Mouse (Mus musculus) forebrain, postnatal 0 days (tissue): ENCODE data around the gene Cntn5. TPM values are rescaled to one million over a fixed set of nuclear protein-coding genes. Genes with fewer than 3 reads are reported as not detected.

Experiments
- ATAC-seq: fragments of 200-750 bp; cut with Nextera tagmentation; 2 replicates; pipeline ENCODE4 v1.8.0; 2017; ENCODE audit warnings: mild to moderate bottlenecking, moderate library complexity
- DNase-seq: peaks from one replicate; pipeline ENCODE4 v3.0.0-alpha.2; 2015
- H3K27ac ChIP-seq: fragments of 300-500 bp; sonication (generic); 2 replicates; pipeline ENCODE4 v1.5.1; 2014; ENCODE audit warnings: low read depth, mild to moderate bottlenecking, antibody characterized with exemption, low read length, moderate library complexity, mixed read lengths
- H3K27me3 ChIP-seq: fragments of 300-500 bp; sonication (generic); 2 replicates; pipeline ENCODE4 v1.6.1; 2014; ENCODE audit warnings: mild to moderate bottlenecking, low read length, mixed read lengths; ENCODE audit not compliant: insufficient read depth
- H3K36me3 ChIP-seq: fragments of 300-500 bp; sonication (generic); 2 replicates; pipeline ENCODE4 v1.6.1; 2014; ENCODE audit warnings: mild to moderate bottlenecking, moderate library complexity; ENCODE audit not compliant: insufficient read depth
- H3K4me1 ChIP-seq: fragments of 300-500 bp; sonication (generic); 2 replicates; pipeline ENCODE4 v1.6.1; 2014; ENCODE audit warnings: antibody characterized with exemption; ENCODE audit not compliant: insufficient read depth
- H3K4me2 ChIP-seq: fragments of 300-500 bp; sonication (generic); 2 replicates; pipeline ENCODE4 v1.6.1; 2014; ENCODE audit warnings: low read depth, mild to moderate bottlenecking, moderate library complexity
- H3K4me3 ChIP-seq: fragments of 300-500 bp; sonication (generic); 2 replicates; pipeline ENCODE4 v1.5.1; 2014; ENCODE audit warnings: low read depth, low read length, mixed read lengths
- H3K9ac ChIP-seq: fragments of 300-500 bp; sonication (generic); 2 replicates; pipeline ENCODE4 v1.6.1; 2014; ENCODE audit warnings: mild to moderate bottlenecking
- H3K9me3 ChIP-seq: fragments of 300-500 bp; sonication (generic); 2 replicates; pipeline ENCODE4 v1.6.1; 2016; ENCODE audit warnings: low read length
- CTCF ChIP-seq: sonication (generic); IDR thresholded peaks from 2 replicates; pipeline ENCODE4 v1.5.1; 2016; ENCODE audit warnings: antibody characterized with exemption, control low read depth, low read depth
- WGBS: fragments of 180-500 bp; shearing (Covaris S2); extraction: QIAGEN DNeasy Blood & Tissue Kit; methylation state at CpG from one replicate; pipeline ENCODE4 v1.1.7; 2014; 5-methylcytosine and 5-hydroxymethylcytosine counted together
- polyA plus RNA-seq: library from polyadenylated mRNA; unstranded; fragments of >200 nt; fragmentation: Nextera tagmentation; extraction: Ambion mirVana; gene quantifications from 2 replicates; pipeline ENCODE4 v1.2.1, GENCODE M21; 2015
- total RNA-seq: library from RNA; depleted of rRNA; stranded (reverse); fragments of >200 nt; gene quantifications from 2 replicates; pipeline ENCODE4 v1.2.3, GENCODE M21; 2014

Cntn5 gene
- total and polyA plus RNA-seq, 2 experiments from 2014 or later, result 15.5 to 25.9 TPM

GRCm38 (mm10) chr9:9965370-9965769 is 939.2 kb downstream of the Cntn5 start:
- Histone ChIP-seq H3K9ac (no peak overlapping the region), H3K4me3 (no peak overlapping the region), H3K27ac (no peak overlapping the region), H3K9me3 (no peaks in the 10 kb centered on the region), H3K27me3 (no peaks in the 10 kb centered on the region), H3K36me3 (no peaks in the 10 kb centered on the region), H3K4me2 (no peak overlapping the region), H3K4me1 (no peaks in the 10 kb centered on the region)
- 97% methylated on average over 4 of the region's 4 CpGs for WGBS
- no peak for TF ChIP-seq CTCF
- no peak for DNase-seq
- ATAC-seq, result no peak

GRCm38 (mm10) chr9:9960610-9961172 is 943.9 kb downstream of the Cntn5 start:
- no peak; the same call in 1 of the 2 replicates for ATAC-seq

GRCm38 (mm10) chr9:9949346-9949745 is 955.2 kb downstream of the Cntn5 start:
- no peak for TF ChIP-seq CTCF
- H3K36me3 ChIP-seq, result no peaks in the 10 kb centered on the region
- H3K9me3 ChIP-seq, result no peaks in the 10 kb centered on the region
- H3K9ac ChIP-seq, result no peak overlapping the region
- no peak overlapping the region for H3K4me2 ChIP-seq
- ATAC-seq (0 out of 2 replicates have a peak, but pooled peaks have one; percentile 36), DNase-seq (peak; percentile 7)
- H3K4me3 ChIP-seq, result no peak overlapping the region
- no peaks in the 10 kb centered on the region for H3K27me3 ChIP-seq
- 57% methylated on average over 3 of the region's 3 CpGs for WGBS
- H3K27ac ChIP-seq, result peak overlapping the region; percentile 51
- no peaks in the 10 kb centered on the region for H3K4me1 ChIP-seq

More at GRCm38 (mm10) chr9:9960610-9961172, 943.9 kb downstream of the Cntn5 start:
- H3K4me2 ChIP-seq, result no peak overlapping the region
- H3K9ac ChIP-seq, result no peak overlapping the region
- no peak overlapping the region for H3K27ac ChIP-seq
- H3K4me1 ChIP-seq, result no peaks in the 10 kb centered on the region
- no peak for DNase-seq
- no peaks in the 10 kb centered on the region for H3K27me3 ChIP-seq
- TF ChIP-seq CTCF, result no peak
- no peak overlapping the region for H3K4me3 ChIP-seq
- H3K36me3 ChIP-seq, result no peaks in the 10 kb centered on the region
- H3K9me3 ChIP-seq, result no peaks in the 10 kb centered on the region

- H3K4me1 ChIP-seq, result no peaks in the 10 kb centered on the region
- DNase-seq, result no peak
- no peak for TF ChIP-seq CTCF
- H3K36me3 ChIP-seq, result no peaks in the 10 kb centered on the region
- no peaks in the 10 kb centered on the region for H3K9me3 ChIP-seq
- H3K9ac ChIP-seq, result no peak overlapping the region
- H3K27me3 ChIP-seq, result no peaks in the 10 kb centered on the region
- no peak overlapping the region for H3K27ac ChIP-seq
- no peak overlapping the region for H3K4me3 ChIP-seq
- no peak overlapping the region for H3K4me2 ChIP-seq
- 68% methylated on average over 1 of the region's 1 CpGs for WGBS
- ATAC-seq, result no peak
These were observed 959.7 kb downstream of the Cntn5 start for GRCm38 (mm10) chr9:9944872-9945271.

GRCm38 (mm10) chr9:9937444-9938436 is 966.8 kb downstream of the Cntn5 start:
- no peak overlapping the region for H3K27ac ChIP-seq
- 79% methylated on average over 1 of the region's 1 CpGs for WGBS
- no peak overlapping the region for H3K9ac ChIP-seq
- no peak overlapping the region for H3K4me2 ChIP-seq
- H3K9me3 ChIP-seq, result no peaks in the 10 kb centered on the region
- DNase-seq, result no peak
- no peak overlapping the region for H3K4me3 ChIP-seq
- H3K27me3 ChIP-seq, result no peaks in the 10 kb centered on the region
- no peak for ATAC-seq
- no peaks in the 10 kb centered on the region for H3K4me1 ChIP-seq
- no peaks in the 10 kb centered on the region for H3K36me3 ChIP-seq
- no peak for TF ChIP-seq CTCF

GRCm38 (mm10) chr9:9920580-9920979 is 984.0 kb downstream of the Cntn5 start:
- no peak for DNase-seq
- Histone ChIP-seq H3K4me2 (no peak overlapping the region), H3K9ac (no peak overlapping the region), H3K4me3 (no peak overlapping the region), H3K9me3 (no peaks in the 10 kb centered on the region), H3K27ac (no peak overlapping the region), H3K27me3 (no peaks in the 10 kb centered on the region), H3K36me3 (no peaks in the 10 kb centered on the region), H3K4me1 (no peaks in the 10 kb centered on the region)
- WGBS, result 45% methylated on average over 3 of the region's 3 CpGs
- no peak for ATAC-seq
- no peak for TF ChIP-seq CTCF

- Histone ChIP-seq H3K4me2 (no peak overlapping the region), H3K9me3 (no peaks in the 10 kb centered on the region), H3K9ac (no peak overlapping the region), H3K36me3 (no peaks in the 10 kb centered on the region), H3K4me3 (no peak overlapping the region), H3K27me3 (no peaks in the 10 kb centered on the region), H3K27ac (no peak overlapping the region), H3K4me1 (no peaks in the 10 kb centered on the region)
- TF ChIP-seq CTCF, result no peak
- ATAC-seq (peak; percentile 83), DNase-seq (peak; percentile 74)
- 13% methylated on average over 5 of the region's 5 CpGs for WGBS
These were observed 1005.5 kb downstream of the Cntn5 start for GRCm38 (mm10) chr9:9899070-9899469.
